ENCODE assay signal across 8 mouse cellular contexts in the genomic region with DNA sequence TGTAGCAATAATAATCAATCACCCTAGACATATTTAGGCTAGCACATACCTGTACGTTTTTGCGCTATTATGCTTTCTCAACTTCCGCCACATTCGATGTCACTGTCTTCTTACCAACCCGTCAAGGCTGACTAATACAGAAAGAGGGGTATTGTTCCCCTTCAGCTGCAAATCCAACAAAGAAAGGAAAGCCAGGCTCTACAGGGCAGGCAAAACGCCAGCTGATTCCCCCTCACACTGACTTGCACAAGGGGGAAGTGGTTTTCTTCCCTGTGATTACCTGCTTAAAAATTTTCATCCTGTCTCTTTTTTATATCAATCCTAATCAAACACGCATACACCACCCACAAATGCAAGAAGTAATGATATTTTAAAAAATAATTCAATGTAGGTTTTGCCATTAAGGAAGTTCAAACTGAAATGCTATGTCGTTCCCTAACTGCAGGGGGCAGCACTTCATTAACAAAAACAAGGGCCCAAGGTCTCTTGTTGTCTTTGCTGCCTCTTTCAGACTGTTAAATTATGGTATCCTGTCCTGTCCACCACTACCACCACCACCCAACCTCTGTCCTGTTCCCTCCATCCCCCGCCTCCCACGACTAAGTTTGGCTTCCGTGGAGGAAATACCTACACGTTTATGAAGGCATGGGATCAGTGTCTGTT.
A peak's percentile ranks its signal among the peaks of the same experiment; 100 is the strongest.
DNase-seq lines count a peak whose midpoint lies in the region; ATAC-seq lines count a peak whose summit lies in the region.

No protein-coding gene starts in this region.

- H3K27me3 ChIP-seq in liver, embryonic 12.5 days (replicated peaks), result no peaks in the 10 kb centered on the region
- no peaks in the 10 kb centered on the region for H3K27me3 ChIP-seq in forebrain, embryonic 14.5 days (replicated peaks; ENCODE audit: control insufficient read depth, insufficient read depth, low read length)
- no peaks in the 10 kb centered on the region for H3K27me3 ChIP-seq in intestine, embryonic 16.5 days (replicated peaks; ENCODE audit: control insufficient read depth, insufficient read depth, low read length)
- H3K27me3 ChIP-seq in limb, embryonic 10.5 days (ENCODE audit: low read depth, poor library complexity, severe bottlenecking), result no peaks in the 10 kb centered on the region

- DNase-seq in liver, result peak; percentile 23
- peak; percentile 71 for DNase-seq in forebrain, embryonic 14.5 days (ENCODE audit: low spot score)
- peak; percentile 52 for DNase-seq in limb, embryonic 10.5 days (ENCODE audit: low spot score)
- peak; percentile 4 for DNase-seq in naive thymus-derived CD4-positive, alpha-beta T cell, adult 2 months (ENCODE audit: low read depth)

- ATAC-seq in liver, embryonic 12.5 days, result no peak
- ATAC-seq in cerebellum, adult (ENCODE audit: insufficient number of reproducible peaks, low FRiP score, low TSS enrichment), result peak; percentile 69; the same call in 1 of the 2 replicates
- ATAC-seq in forebrain, embryonic 14.5 days, result peak; percentile 74
- peak; percentile 58 for ATAC-seq in intestine, embryonic 16.5 days
- ATAC-seq in activated CD4-positive, CD25-positive, alpha-beta regulatory T cell, adult 4 months, result no peak

- no peaks in the 10 kb centered on the region for H3K36me3 ChIP-seq in liver, embryonic 12.5 days
- no peaks in the 10 kb centered on the region for H3K36me3 ChIP-seq in forebrain, embryonic 14.5 days (ENCODE audit: control insufficient read depth, insufficient read depth, low read length)
- H3K36me3 ChIP-seq in intestine, embryonic 16.5 days (ENCODE audit: control insufficient read depth, insufficient read depth, low read length), result no peaks in the 10 kb centered on the region
- H3K36me3 ChIP-seq in limb, embryonic 10.5 days, result no peaks in the 10 kb centered on the region

- H3K9ac ChIP-seq in liver, embryonic 12.5 days, result no peak overlapping the region
- H3K9ac ChIP-seq in forebrain, embryonic 14.5 days (ENCODE audit: low read length), result no peak overlapping the region
- H3K9ac ChIP-seq in intestine, embryonic 16.5 days (ENCODE audit: low read depth, low read length), result no peak overlapping the region

- no peak overlapping the region for H3K4me3 ChIP-seq in liver, embryonic 12.5 days
- no peak overlapping the region for H3K4me3 ChIP-seq in forebrain, embryonic 14.5 days (ENCODE audit: low read depth, low read length)
- H3K4me3 ChIP-seq in intestine, embryonic 16.5 days (ENCODE audit: low read length), result no peak overlapping the region
- no peak overlapping the region for H3K4me3 ChIP-seq in limb, embryonic 10.5 days

- no peaks in the 10 kb centered on the region for H3K9me3 ChIP-seq in liver, embryonic 12.5 days (replicated peaks)
- no peaks in the 10 kb centered on the region for H3K9me3 ChIP-seq in forebrain, embryonic 14.5 days (replicated peaks; ENCODE audit: control insufficient read depth, low read length)
- no peaks in the 10 kb centered on the region for H3K9me3 ChIP-seq in intestine, embryonic 16.5 days (ENCODE audit: control insufficient read depth, low read length)
- H3K9me3 ChIP-seq in limb, embryonic 10.5 days (replicated peaks), result no peaks in the 10 kb centered on the region

- no peak overlapping the region for H3K4me2 ChIP-seq in liver, embryonic 12.5 days
- no peak overlapping the region for H3K4me2 ChIP-seq in forebrain, embryonic 14.5 days (ENCODE audit: low read length)
- no peak overlapping the region for H3K4me2 ChIP-seq in intestine, embryonic 16.5 days (ENCODE audit: low read depth, low read length)

- H3K27ac ChIP-seq in liver, embryonic 12.5 days, result no peak overlapping the region
- H3K27ac ChIP-seq in forebrain, embryonic 14.5 days (ENCODE audit: low read depth, low read length), result no peak overlapping the region
- H3K27ac ChIP-seq in intestine, embryonic 16.5 days (ENCODE audit: low read length), result no peak overlapping the region
- H3K27ac ChIP-seq in limb, embryonic 10.5 days, result no peak overlapping the region

- 50% methylated on average over 12 of the region's 12 CpGs for WGBS in liver, embryonic 12.5 days (ENCODE audit: insufficient replicate concordance)
- WGBS in forebrain, embryonic 14.5 days, result 51% methylated on average over 12 of the region's 12 CpGs
- WGBS in intestine, embryonic 16.5 days, result 46% methylated on average over 12 of the region's 12 CpGs
- 61% methylated on average over 12 of the region's 12 CpGs for WGBS in limb, embryonic 10.5 days

- H3K4me1 ChIP-seq in liver, embryonic 12.5 days, result no peaks in the 10 kb centered on the region
- H3K4me1 ChIP-seq in forebrain, embryonic 14.5 days (ENCODE audit: control insufficient read depth, insufficient read depth, low read length), result peaks cover 2% of the 10 kb centered on the region; the same call in 1 of the 2 replicates
- H3K4me1 ChIP-seq in intestine, embryonic 16.5 days (ENCODE audit: control insufficient read depth, insufficient read depth, low read length), result no peaks in the 10 kb centered on the region
- peaks cover 5% of the 10 kb centered on the region for H3K4me1 ChIP-seq in limb, embryonic 10.5 days

Comparison
In these comparisons a context has a peak if more than half of its experiments do, and no peak if none do; other contexts are left out.
1. DNase-seq: peak in every context shown above with its lines; median percentile 71 in forebrain, embryonic 14.5 days; 52 in limb, embryonic 10.5 days; 23 in liver; 4 in naive thymus-derived CD4-positive, alpha-beta T cell, adult 2 months.
2. ATAC-seq: peak in cerebellum, adult (single experiment), forebrain, embryonic 14.5 days (single experiment) and intestine, embryonic 16.5 days (single experiment); none in liver, embryonic 12.5 days (single experiment) and activated CD4-positive, CD25-positive, alpha-beta regulatory T cell, adult 4 months (single experiment).